Mouse (Mus musculus) thymus, adult 2 months (tissue): Measurements from ENCODE around the gene Lsmem1.

Experiments
- CTCF ChIP-seq: fragments of 200-500 bp; IDR thresholded peaks from 2 replicates; pipeline ENCODE4 v1.5.1; 2012; ENCODE audit warnings: mild to moderate bottlenecking, control low read depth, low read length, moderate library complexity, borderline replicate concordance; ENCODE audit not compliant: control insufficient read depth, poor library complexity, insufficient read depth; ENCODE audit errors: extremely low read depth
- POLR2A ChIP-seq: fragments of 200-500 bp; IDR thresholded peaks from 2 replicates; pipeline ENCODE4 v1.6.1; 2012; ENCODE audit warnings: mild to moderate bottlenecking, low read length, control low read depth, moderate library complexity; ENCODE audit not compliant: control insufficient read depth, poor library complexity, insufficient read depth; ENCODE audit errors: extremely low read depth

GRCm38 (mm10) chr12:40199795-40200402, 609 bp upstream of the Lsmem1 start:
- TF ChIP-seq POLR2A = no peak
- peak; percentile 35; the same call in 1 of the 2 replicates for TF ChIP-seq CTCF
